Mouse (Mus musculus): ENCODE measurements around the gene U2af1. TPM values are rescaled to one million over a fixed set of nuclear protein-coding genes. Genes with fewer than 3 reads are reported as not detected.

U2af1 gene
- polyA plus RNA-seq, 1 experiment from 2014 or later: 476 TPM

GRCm38 (mm10) chr17:31657141-31657983, 1.3 kb downstream of the U2af1 start:
- Histone ChIP-seq H3K4me3 (peak overlapping the region; percentile 91), H3K4me1 (peaks cover 30% of the 10 kb centered on the region), H3K27ac (replicated peaks) (peak overlapping the region; percentile 96), H3K36me3 (peaks cover 49% of the 10 kb centered on the region), H3K27me3 (ENCODE audit: low read depth, poor library complexity, severe bottlenecking) (0 out of 2 replicates have a peak, but pooled peaks cover 3% of the 10 kb centered on the region), H3K9me3 (replicated peaks) (no peaks in the 10 kb centered on the region)
- WGBS: 60% methylated on average over 12 of the region's 12 CpGs
- no peak for DNase-seq (ENCODE audit: low spot score)

GRCm38 (mm10) chr17:31656682-31657081, 2.0 kb downstream of the U2af1 start:
- peaks cover 30% of the 10 kb centered on the region for H3K4me1 ChIP-seq
- H3K9me3 ChIP-seq (replicated peaks): no peaks in the 10 kb centered on the region
- WGBS: 89% methylated on average over 5 of the region's 5 CpGs
- 0 out of 2 replicates have a peak, but pooled peaks cover 3% of the 10 kb centered on the region for H3K27me3 ChIP-seq (ENCODE audit: low read depth, poor library complexity, severe bottlenecking)
- no peak for DNase-seq (ENCODE audit: low spot score)
- H3K27ac ChIP-seq (replicated peaks): no peak overlapping the region
- peak overlapping the region; percentile 91; the same call in 1 of the 2 replicates for H3K4me3 ChIP-seq
- peaks cover 56% of the 10 kb centered on the region for H3K36me3 ChIP-seq

- 86% methylated on average over 4 of the region's 4 CpGs for WGBS
- H3K4me1 ChIP-seq: peaks cover 30% of the 10 kb centered on the region
- peak overlapping the region; percentile 1; the same call in 1 of the 2 replicates for H3K4me3 ChIP-seq
- H3K36me3 ChIP-seq: peaks cover 69% of the 10 kb centered on the region
- no peak overlapping the region for H3K27ac ChIP-seq (replicated peaks)
- no peaks in the 10 kb centered on the region for H3K27me3 ChIP-seq (ENCODE audit: low read depth, poor library complexity, severe bottlenecking)
- DNase-seq (ENCODE audit: low spot score): no peak
- H3K9me3 ChIP-seq (replicated peaks): no peaks in the 10 kb centered on the region
Measured at GRCm38 (mm10) chr17:31655366-31655765, 3.3 kb downstream of the U2af1 start.

GRCm38 (mm10) chr17:31653277-31653676, 5.4 kb downstream of the U2af1 start:
- Histone ChIP-seq H3K36me3 (peaks cover 90% of the 10 kb centered on the region), H3K4me3 (no peak overlapping the region), H3K27ac (replicated peaks) (no peak overlapping the region), H3K27me3 (ENCODE audit: low read depth, poor library complexity, severe bottlenecking) (no peaks in the 10 kb centered on the region), H3K9me3 (replicated peaks) (no peaks in the 10 kb centered on the region), H3K4me1 (peaks cover 20% of the 10 kb centered on the region)
- DNase-seq (ENCODE audit: low spot score): no peak
- WGBS: 92% methylated on average over 6 of the region's 6 CpGs

- Histone ChIP-seq H3K27me3 (ENCODE audit: low read depth, poor library complexity, severe bottlenecking) (no peaks in the 10 kb centered on the region), H3K4me3 (no peak overlapping the region), H3K4me1 (peaks cover 13% of the 10 kb centered on the region), H3K36me3 (peaks cover 98% of the 10 kb centered on the region), H3K27ac (replicated peaks) (no peak overlapping the region), H3K9me3 (replicated peaks) (no peaks in the 10 kb centered on the region)
- WGBS: 94% methylated on average over 14 of the region's 14 CpGs
- DNase-seq (ENCODE audit: low spot score): no peak
Measured at GRCm38 (mm10) chr17:31652152-31652551, 6.5 kb downstream of the U2af1 start.

- Histone ChIP-seq H3K4me1 (peaks cover 7% of the 10 kb centered on the region), H3K9me3 (replicated peaks) (no peaks in the 10 kb centered on the region; the same call in 1 of the 2 replicates), H3K27me3 (ENCODE audit: low read depth, poor library complexity, severe bottlenecking) (no peaks in the 10 kb centered on the region), H3K36me3 (peaks cover 68% of the 10 kb centered on the region), H3K4me3 (no peak overlapping the region), H3K27ac (replicated peaks) (no peak overlapping the region)
- no peak for DNase-seq (ENCODE audit: low spot score)
- WGBS: 97% methylated on average over 5 of the region's 5 CpGs
Measured at GRCm38 (mm10) chr17:31646199-31647002, 12.3 kb downstream of the U2af1 start.

GRCm38 (mm10) chr17:31642913-31643312, 15.8 kb downstream of the U2af1 start:
- Histone ChIP-seq H3K36me3 (peaks cover 33% of the 10 kb centered on the region), H3K9me3 (replicated peaks) (no peaks in the 10 kb centered on the region; the same call in 1 of the 2 replicates), H3K4me3 (no peak overlapping the region), H3K27ac (replicated peaks) (no peak overlapping the region), H3K27me3 (ENCODE audit: low read depth, poor library complexity, severe bottlenecking) (peaks cover 8% of the 10 kb centered on the region), H3K4me1 (peaks cover 7% of the 10 kb centered on the region)
- WGBS: 73% methylated on average over 4 of the region's 4 CpGs
- no peak for DNase-seq (ENCODE audit: low spot score)

- no peak for DNase-seq (ENCODE audit: low spot score)
Measured at GRCm38 (mm10) chr17:31642331-31642730, 16.4 kb downstream of the U2af1 start.

GRCm38 (mm10) chr17:31639651-31640050, 19.0 kb downstream of the U2af1 start:
- no peak overlapping the region for H3K27ac ChIP-seq (replicated peaks)
- H3K27me3 ChIP-seq (ENCODE audit: low read depth, poor library complexity, severe bottlenecking): peaks cover 40% of the 10 kb centered on the region
- H3K4me1 ChIP-seq: peaks cover 26% of the 10 kb centered on the region
- WGBS: 86% methylated on average over 4 of the region's 4 CpGs
- H3K4me3 ChIP-seq: no peak overlapping the region
- no peaks in the 10 kb centered on the region for H3K9me3 ChIP-seq (replicated peaks)
- H3K36me3 ChIP-seq: peaks cover 1% of the 10 kb centered on the region; the same call in 1 of the 2 replicates
- no peak for DNase-seq (ENCODE audit: low spot score)

More at GRCm38 (mm10) chr17:31642331-31642730, 16.4 kb downstream of the U2af1 start:
- WGBS: 36% methylated on average over 8 of the region's 8 CpGs
- Histone ChIP-seq H3K27ac (replicated peaks) (0 out of 2 replicates have a peak overlapping the region, but pooled peaks have one; percentile 9), H3K9me3 (replicated peaks) (no peaks in the 10 kb centered on the region; the same call in 1 of the 2 replicates), H3K4me3 (no peak overlapping the region), H3K36me3 (peaks cover 27% of the 10 kb centered on the region), H3K4me1 (peaks cover 10% of the 10 kb centered on the region), H3K27me3 (ENCODE audit: low read depth, poor library complexity, severe bottlenecking) (peaks cover 14% of the 10 kb centered on the region)

DNA sequence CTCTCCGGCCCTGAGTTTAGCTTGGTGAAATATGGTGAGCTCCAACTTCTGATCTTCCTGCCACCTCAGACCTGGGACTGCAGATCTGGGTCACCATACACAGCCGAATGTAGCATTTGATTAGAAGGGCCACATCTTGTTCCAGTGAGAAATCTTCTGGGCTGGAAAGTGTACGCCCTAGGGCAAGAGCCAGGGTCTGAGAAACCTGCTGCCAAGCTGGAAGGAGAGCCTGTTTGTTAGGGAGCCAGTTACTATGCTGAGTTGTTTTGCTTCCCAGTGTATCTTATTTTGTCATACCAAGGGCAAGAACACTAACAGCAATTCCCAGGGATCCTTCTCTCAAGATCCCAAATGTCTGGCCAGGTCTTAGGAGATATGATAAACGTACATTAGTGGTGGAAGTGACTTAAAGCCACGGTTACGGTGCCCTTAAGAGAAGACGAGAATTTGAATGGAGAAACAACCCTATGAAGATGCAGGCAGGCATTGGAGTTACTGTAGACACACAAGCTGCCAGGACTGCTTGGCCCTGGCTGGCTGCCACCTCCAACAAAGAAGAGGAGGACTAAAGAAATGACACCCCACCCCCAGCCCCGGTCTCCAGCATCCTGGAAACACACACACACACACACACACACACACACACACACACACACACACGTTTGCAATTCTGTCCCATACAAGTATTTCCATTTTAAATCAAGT, 20.7 kb downstream of the U2af1 start:
- WGBS: 69% methylated on average over 9 of the region's 9 CpGs
- H3K4me3 ChIP-seq: no peak overlapping the region
- H3K4me1 ChIP-seq: peaks cover 26% of the 10 kb centered on the region
- H3K36me3 ChIP-seq: no peaks in the 10 kb centered on the region
- no peak for DNase-seq (ENCODE audit: low spot score)
- H3K9me3 ChIP-seq (replicated peaks): no peaks in the 10 kb centered on the region
- no peak overlapping the region for H3K27ac ChIP-seq (replicated peaks)
- peaks cover 46% of the 10 kb centered on the region for H3K27me3 ChIP-seq (ENCODE audit: low read depth, poor library complexity, severe bottlenecking)

DNA sequence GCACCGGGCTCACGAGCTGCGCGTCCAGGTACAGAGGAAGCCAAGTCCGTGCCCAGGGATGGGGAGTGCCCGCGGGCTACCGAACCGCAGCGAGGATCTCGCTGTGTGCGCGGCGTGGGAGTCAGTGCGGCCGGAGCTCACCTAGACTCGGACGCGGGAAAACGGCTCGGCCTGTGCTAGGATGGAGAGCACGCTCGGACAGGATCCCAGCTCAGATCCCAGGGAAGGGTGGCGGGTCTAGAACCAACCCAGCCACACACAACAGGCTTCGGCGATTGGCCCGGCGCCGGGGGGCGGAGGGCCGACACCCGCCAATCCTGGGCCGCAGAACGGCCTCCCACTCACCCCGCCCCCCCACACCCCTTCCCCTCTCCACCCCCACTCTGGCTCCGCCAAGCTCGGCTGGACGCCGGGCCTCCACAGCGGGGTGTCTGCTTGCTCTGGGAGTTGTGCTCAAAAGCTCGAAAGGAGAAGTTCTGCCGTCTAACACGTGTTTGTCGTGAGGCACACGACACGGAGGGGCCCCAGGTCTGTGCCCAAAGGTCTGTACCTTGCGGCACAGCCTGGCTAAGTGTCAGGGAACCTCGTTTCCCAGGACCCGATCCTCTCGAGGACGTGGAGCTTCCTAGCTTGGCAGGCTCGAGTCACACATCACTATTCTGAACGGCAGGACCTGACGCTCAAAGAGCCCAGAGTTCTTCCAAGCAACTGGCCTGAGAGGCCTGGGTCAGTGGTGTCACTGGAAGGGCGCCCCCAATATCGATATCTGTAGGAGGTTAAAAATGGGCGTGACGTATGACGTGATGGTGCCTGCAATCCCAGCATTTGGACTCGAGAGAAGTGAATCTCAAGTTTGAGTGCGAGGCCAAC, 21.5 kb downstream of the U2af1 start, which contains the start of gene Cbs:
Cbs (minus strand) TSS at position 297 of the 870 bp plus-strand sequence.
- H3K4me1 ChIP-seq: peaks cover 22% of the 10 kb centered on the region
- peaks cover 46% of the 10 kb centered on the region for H3K27me3 ChIP-seq (ENCODE audit: low read depth, poor library complexity, severe bottlenecking)
- peak; percentile 73 for DNase-seq (ENCODE audit: low spot score)
- peak within 1 kb of the TSS; percentile 57 for H3K27ac ChIP-seq (replicated peaks)
- WGBS: 2% methylated on average over 60 of the region's 61 CpGs
- H3K36me3 ChIP-seq: no peaks in the 10 kb centered on the region
- H3K4me3 ChIP-seq: peak within 1 kb of the TSS; percentile 65
- H3K9me3 ChIP-seq (replicated peaks): no peaks in the 10 kb centered on the region

Measured in midbrain, embryonic 10.5 days (tissue).